Mouse (Mus musculus) stomach, embryonic 14.5 days (tissue): ENCODE data around the gene Mrap. TPM values are rescaled to one million over a fixed set of nuclear protein-coding genes. Genes with fewer than 3 reads are reported as not detected.

ENCODE experiments used
- ATAC-seq: fragments of 200-750 bp; cut with Nextera tagmentation; 2 replicates; pipeline ENCODE4 v1.8.0; 2017; ENCODE audit warnings: low read depth, moderate TSS enrichment; ENCODE audit not compliant: insufficient number of reproducible peaks, insufficient read depth, low FRiP score
- H3K27ac ChIP-seq: fragments of 300-500 bp; sonication (generic); 2 replicates; pipeline ENCODE4 v1.5.1; 2014; ENCODE audit warnings: mild to moderate bottlenecking, low read length, moderate library complexity, mixed read lengths
- H3K27me3 ChIP-seq: fragments of 300-500 bp; sonication (generic); 2 replicates; pipeline ENCODE4 v1.6.1; 2014; ENCODE audit warnings: low read length, control low read depth, mixed read lengths; ENCODE audit not compliant: control insufficient read depth, insufficient read depth
- H3K36me3 ChIP-seq: fragments of 300-500 bp; sonication (generic); 2 replicates; pipeline ENCODE4 v1.6.1; 2014; ENCODE audit warnings: mild to moderate bottlenecking, control low read depth, low read length, moderate library complexity, mixed read lengths; ENCODE audit not compliant: control insufficient read depth, insufficient read depth
- H3K4me1 ChIP-seq: fragments of 300-500 bp; sonication (generic); 2 replicates; pipeline ENCODE4 v1.6.1; 2014; ENCODE audit warnings: low read length, control low read depth, mixed read lengths; ENCODE audit not compliant: control insufficient read depth, insufficient read depth
- H3K4me2 ChIP-seq: fragments of 300-500 bp; sonication (generic); replicated peaks from 2 replicates; pipeline ENCODE4 v1.6.1; 2014; ENCODE audit warnings: low read depth, low read length, control low read depth
- H3K4me3 ChIP-seq: fragments of 300-500 bp; sonication (generic); 2 replicates; pipeline ENCODE4 v1.5.1; 2014; ENCODE audit warnings: low read depth, low read length, control low read depth
- H3K9ac ChIP-seq: fragments of 300-500 bp; sonication (generic); replicated peaks from 2 replicates; pipeline ENCODE4 v1.6.1; 2014; ENCODE audit warnings: low read depth, mild to moderate bottlenecking, control low read depth, low read length, moderate library complexity, mixed read lengths
- H3K9me3 ChIP-seq: fragments of 300-500 bp; sonication (generic); 2 replicates; pipeline ENCODE4 v1.6.1; 2016; ENCODE audit warnings: low read depth, low read length, control low read depth; ENCODE audit not compliant: control insufficient read depth
- WGBS: fragments of 180-500 bp; shearing (Covaris S2); extraction: QIAGEN DNeasy Blood & Tissue Kit; methylation state at CpG from one replicate; pipeline ENCODE4 v1.1.7; 2014; 5-methylcytosine and 5-hydroxymethylcytosine counted together
- polyA plus RNA-seq: library from polyadenylated mRNA; unstranded; fragments of >200 nt; fragmentation: Nextera tagmentation; extraction: Ambion mirVana; gene quantifications from 2 replicates; pipeline ENCODE4 v1.2.1, GENCODE M21; 2014

Mrap gene
- polyA plus RNA-seq, 1 experiment from 2014 or later, result not detected

GRCm38 (mm10) chr16:90735611-90736010, 2.4 kb upstream of the Mrap start:
- H3K4me2 ChIP-seq, result no peak overlapping the region
- no peaks in the 10 kb centered on the region for H3K27me3 ChIP-seq
- no peaks in the 10 kb centered on the region for H3K4me1 ChIP-seq
- no peaks in the 10 kb centered on the region for H3K9me3 ChIP-seq
- H3K4me3 ChIP-seq, result no peak overlapping the region
- H3K36me3 ChIP-seq, result no peaks in the 10 kb centered on the region
- 70% methylated on average over 4 of the region's 4 CpGs for WGBS
- H3K9ac ChIP-seq, result no peak overlapping the region
- no peak for ATAC-seq
- H3K27ac ChIP-seq, result no peak overlapping the region

DNA sequence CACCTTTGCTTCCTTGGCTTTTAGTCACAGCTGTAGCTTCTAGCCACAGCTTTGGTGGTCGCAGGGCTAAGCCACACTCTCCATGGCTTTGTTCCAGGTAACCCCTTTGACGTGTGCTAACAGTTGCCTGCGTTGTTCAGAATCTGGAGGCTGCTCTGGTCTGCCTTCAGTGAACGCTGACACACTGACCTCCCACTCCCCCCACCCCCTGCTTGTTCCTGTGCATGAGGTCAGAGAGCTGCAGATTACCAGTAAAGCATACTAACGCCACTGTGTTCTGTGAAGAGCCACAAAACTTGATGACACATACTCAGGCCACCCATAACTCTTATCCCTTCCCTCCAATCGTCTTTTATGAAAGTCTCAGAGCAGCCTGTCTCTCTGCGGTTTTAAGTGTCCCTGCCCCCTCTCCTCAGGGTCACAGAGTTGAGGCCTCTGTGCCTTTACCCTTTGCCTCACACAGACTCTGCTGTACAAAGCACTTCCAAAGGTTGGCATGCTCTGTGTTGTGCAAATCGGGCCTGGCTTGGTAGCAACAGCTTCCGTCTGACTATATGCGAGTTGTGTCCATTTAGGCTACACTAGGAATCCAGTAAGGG, 1.2 kb upstream of the Mrap start:
- Histone ChIP-seq H3K4me2 (no peak overlapping the region), H3K27ac (no peak overlapping the region), H3K4me1 (no peaks in the 10 kb centered on the region), H3K4me3 (no peak overlapping the region), H3K36me3 (no peaks in the 10 kb centered on the region), H3K9me3 (no peaks in the 10 kb centered on the region), H3K9ac (no peak overlapping the region), H3K27me3 (no peaks in the 10 kb centered on the region)
- ATAC-seq, result no peak
- 46% methylated on average over 10 of the region's 10 CpGs for WGBS

- peaks cover 4% of the 10 kb centered on the region; the same call in 1 of the 2 replicates for H3K36me3 ChIP-seq
- H3K27ac ChIP-seq, result no peak overlapping the region
- H3K27me3 ChIP-seq, result no peaks in the 10 kb centered on the region
- H3K4me1 ChIP-seq, result no peaks in the 10 kb centered on the region
- WGBS, result 85% methylated on average over 6 of the region's 6 CpGs
- no peaks in the 10 kb centered on the region for H3K9me3 ChIP-seq
- no peak overlapping the region for H3K4me3 ChIP-seq
- no peak overlapping the region for H3K4me2 ChIP-seq
- ATAC-seq, result no peak
- H3K9ac ChIP-seq, result no peak overlapping the region
These were observed 9.1 kb downstream of the Mrap start for GRCm38 (mm10) chr16:90747143-90747542.

GRCm38 (mm10) chr16:90748169-90748568, 10.2 kb downstream of the Mrap start:
- H3K36me3 ChIP-seq, result peaks cover 4% of the 10 kb centered on the region; the same call in 1 of the 2 replicates
- H3K9ac ChIP-seq, result no peak overlapping the region
- H3K27me3 ChIP-seq, result no peaks in the 10 kb centered on the region
- no peaks in the 10 kb centered on the region for H3K9me3 ChIP-seq
- no peak overlapping the region for H3K4me3 ChIP-seq
- no peak for ATAC-seq
- no peaks in the 10 kb centered on the region for H3K4me1 ChIP-seq
- no peak overlapping the region for H3K4me2 ChIP-seq
- H3K27ac ChIP-seq, result no peak overlapping the region
- 90% methylated on average over 7 of the region's 7 CpGs for WGBS

GRCm38 (mm10) chr16:90753386-90753941, 15.5 kb downstream of the Mrap start:
- 93% methylated on average over 13 of the region's 13 CpGs for WGBS

DNA sequence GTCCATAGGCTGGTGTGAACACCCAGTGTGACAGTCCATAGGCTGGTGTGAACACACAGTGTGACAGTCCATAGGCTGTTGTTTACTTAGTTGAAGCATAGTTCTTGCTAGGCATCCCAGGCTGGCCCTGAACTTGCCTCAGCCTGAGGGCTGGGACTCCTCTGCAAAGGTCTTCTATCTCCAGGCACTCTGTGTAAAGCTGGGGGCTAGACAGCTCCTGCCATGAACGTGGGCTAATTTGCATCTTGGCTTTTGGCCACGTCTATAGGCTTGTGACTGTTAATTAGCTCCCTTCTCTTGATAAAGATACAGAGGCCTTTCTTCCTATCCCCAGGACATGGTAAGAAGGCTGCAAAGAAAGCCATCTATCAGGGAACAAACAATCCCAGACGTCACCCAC, 21.3 kb downstream of the Mrap start:
- H3K27ac ChIP-seq, result no peak overlapping the region
- H3K36me3 ChIP-seq, result peaks cover 24% of the 10 kb centered on the region; the same call in 1 of the 2 replicates
- 67% methylated on average over 3 of the region's 3 CpGs for whole genome bisulfite sequencing
- ATAC-seq, result no peak
- no peak overlapping the region for H3K4me3 ChIP-seq
- H3K4me1 ChIP-seq, result no peaks in the 10 kb centered on the region
- no peaks in the 10 kb centered on the region for H3K9me3 ChIP-seq
- H3K9ac ChIP-seq, result no peak overlapping the region
- H3K27me3 ChIP-seq, result no peaks in the 10 kb centered on the region
- H3K4me2 ChIP-seq, result no peak overlapping the region

More at GRCm38 (mm10) chr16:90753386-90753941, 15.5 kb downstream of the Mrap start:
- H3K27me3 ChIP-seq, result no peaks in the 10 kb centered on the region
- H3K9me3 ChIP-seq, result no peaks in the 10 kb centered on the region
- H3K4me1 ChIP-seq, result no peaks in the 10 kb centered on the region
- H3K4me2 ChIP-seq, result no peak overlapping the region
- no peak overlapping the region for H3K9ac ChIP-seq
- H3K4me3 ChIP-seq, result no peak overlapping the region
- ATAC-seq, result no peak
- no peak overlapping the region for H3K27ac ChIP-seq
- peaks cover 16% of the 10 kb centered on the region; the same call in 1 of the 2 replicates for H3K36me3 ChIP-seq

- H3K9ac ChIP-seq, result no peak overlapping the region
- no peak overlapping the region for H3K4me3 ChIP-seq
- WGBS, result 32% methylated on average over 4 of the region's 4 CpGs
- H3K27ac ChIP-seq, result no peak overlapping the region
- no peak overlapping the region for H3K4me2 ChIP-seq
- ATAC-seq, result peak; percentile 74; the same call in 1 of the 2 replicates
- no peaks in the 10 kb centered on the region for H3K27me3 ChIP-seq
- peaks cover 23% of the 10 kb centered on the region; the same call in 1 of the 2 replicates for H3K36me3 ChIP-seq
- H3K9me3 ChIP-seq, result no peaks in the 10 kb centered on the region
- no peaks in the 10 kb centered on the region for H3K4me1 ChIP-seq
These were observed 22.5 kb downstream of the Mrap start for GRCm38 (mm10) chr16:90760515-90760914.

DNA sequence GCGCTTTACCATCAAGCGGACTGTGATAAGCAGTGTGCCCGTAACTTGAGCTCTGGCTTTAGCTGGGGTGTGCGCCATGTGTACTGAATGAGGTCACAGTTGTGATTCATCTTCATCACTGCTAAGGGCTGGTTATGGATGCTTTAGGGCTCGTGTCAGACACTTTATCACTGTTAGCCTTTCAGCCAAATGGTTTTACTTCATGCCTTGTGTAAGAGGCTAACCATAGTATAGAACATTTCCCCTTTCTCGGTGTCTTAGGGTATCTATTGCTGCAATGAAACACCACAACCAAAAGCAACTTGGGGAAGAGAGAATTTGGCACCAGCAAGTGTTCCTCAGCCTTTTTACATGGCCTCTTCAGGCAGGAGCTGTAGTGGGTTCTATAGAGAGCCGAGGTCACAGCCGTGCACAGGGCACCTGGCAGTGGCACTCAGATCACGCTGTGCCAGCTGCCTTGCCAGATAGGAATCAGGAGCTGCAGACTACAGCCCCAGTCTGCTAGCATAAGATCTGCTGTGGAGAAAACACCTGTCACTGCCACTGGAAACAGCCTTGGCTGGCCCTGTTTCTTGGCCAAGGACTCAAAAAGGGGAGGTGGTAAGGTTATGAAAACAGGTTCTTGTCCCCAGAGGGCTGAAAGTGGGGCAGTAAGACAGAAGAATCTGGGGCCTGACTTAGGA, 27.3 kb downstream of the Mrap start:
- Histone ChIP-seq H3K9me3 (no peaks in the 10 kb centered on the region), H3K4me1 (no peaks in the 10 kb centered on the region), H3K36me3 (peaks cover 33% of the 10 kb centered on the region), H3K9ac (no peak overlapping the region), H3K4me3 (no peak overlapping the region), H3K27ac (no peak overlapping the region), H3K4me2 (no peak overlapping the region), H3K27me3 (no peaks in the 10 kb centered on the region)
- ATAC-seq, result no peak
- WGBS, result 74% methylated on average over 9 of the region's 9 CpGs
